Mouse (Mus musculus): Measurements from ENCODE around the gene Egln1.

Gene Egln1

GRCm38 (mm10) chr8:124947865-124948732 lies 1.0 kb downstream of the Egln1 start:
- no peak for DNase-seq (ENCODE audit: low read depth, low spot score)

- no peak for DNase-seq (ENCODE audit: low read depth, low spot score)
Observed at GRCm38 (mm10) chr8:124944406-124944805, 4.7 kb downstream of the Egln1 start.

GRCm38 (mm10) chr8:124943801-124944200 lies 5.3 kb downstream of the Egln1 start:
- DNase-seq (ENCODE audit: low read depth, low spot score) = no peak

- no peak for DNase-seq (ENCODE audit: low read depth, low spot score)
Observed at GRCm38 (mm10) chr8:124937293-124937692, 11.8 kb downstream of the Egln1 start.

GRCm38 (mm10) chr8:124936699-124937098 lies 12.4 kb downstream of the Egln1 start:
- DNase-seq (ENCODE audit: low read depth, low spot score) = no peak

- DNase-seq (ENCODE audit: low read depth, low spot score) = no peak
Observed at GRCm38 (mm10) chr8:124935116-124935515, 14.0 kb downstream of the Egln1 start.

- no peak for DNase-seq (ENCODE audit: low read depth, low spot score)
Observed at GRCm38 (mm10) chr8:124932435-124932834, 16.7 kb downstream of the Egln1 start.

- DNase-seq (ENCODE audit: low read depth, low spot score) = no peak
Observed at GRCm38 (mm10) chr8:124930649-124931048, 18.5 kb downstream of the Egln1 start.

GRCm38 (mm10) chr8:124930086-124930485 lies 19.0 kb downstream of the Egln1 start:
- no peak for DNase-seq (ENCODE audit: low read depth, low spot score)

GRCm38 (mm10) chr8:124929006-124929405 lies 20.1 kb downstream of the Egln1 start:
- no peak for DNase-seq (ENCODE audit: low read depth, low spot score)

- DNase-seq (ENCODE audit: low read depth, low spot score) = no peak
Observed at GRCm38 (mm10) chr8:124926351-124926771, 22.8 kb downstream of the Egln1 start.

- no peak for DNase-seq (ENCODE audit: low read depth, low spot score)
Observed at GRCm38 (mm10) chr8:124925544-124926266, 23.4 kb downstream of the Egln1 start.

- DNase-seq (ENCODE audit: low read depth, low spot score) = no peak
Observed at GRCm38 (mm10) chr8:124923971-124924652, 25.0 kb downstream of the Egln1 start.

- no peak for DNase-seq (ENCODE audit: low read depth, low spot score)
Observed at GRCm38 (mm10) chr8:124922490-124923089, 26.5 kb downstream of the Egln1 start.

GRCm38 (mm10) chr8:124921369-124922279 lies 27.5 kb downstream of the Egln1 start:
- no peak for DNase-seq (ENCODE audit: low read depth, low spot score)

GRCm38 (mm10) chr8:124917741-124918484 lies 31.2 kb downstream of the Egln1 start:
- DNase-seq (ENCODE audit: low read depth, low spot score) = no peak

GRCm38 (mm10) chr8:124914061-124914460 lies 35.1 kb downstream of the Egln1 start:
- no peak for DNase-seq (ENCODE audit: low read depth, low spot score)

- no peak for DNase-seq (ENCODE audit: low read depth, low spot score)
Observed at GRCm38 (mm10) chr8:124911938-124912872, 36.9 kb downstream of the Egln1 start.

GRCm38 (mm10) chr8:124910349-124910748 lies 38.8 kb downstream of the Egln1 start:
- DNase-seq (ENCODE audit: low read depth, low spot score) = no peak
